Mouse (Mus musculus) common myeloid progenitor, adult 5-6 weeks (primary cell): ENCODE measurements around the gene Serf1. TPM values are rescaled to one million over a fixed set of nuclear protein-coding genes. Genes with fewer than 3 reads are reported as not detected.
"Not testable (repeated sequence)": the region's sequence is repeated elsewhere in the genome, so short reads cannot be mapped to it uniquely, and the experiment has no call there.

ENCODE experiments used
- ATAC-seq: replicated peaks from 2 replicates; pipeline ENCODE4 v1.8.0; 2016; ENCODE audit warnings: low read depth, mild to moderate bottlenecking, moderate TSS enrichment, inconsistent platforms; ENCODE audit not compliant: poor library complexity, severe bottlenecking
- total RNA-seq: library from RNA; stranded (forward); fragments of 200-1000, 187-1606 nt; gene quantifications from 2 replicates; pipeline ENCODE4 v1.2.3, GENCODE M21; 2017

Serf1 gene
- 71.2 and 153 TPM in 2 replicates for total RNA-seq

DNA sequence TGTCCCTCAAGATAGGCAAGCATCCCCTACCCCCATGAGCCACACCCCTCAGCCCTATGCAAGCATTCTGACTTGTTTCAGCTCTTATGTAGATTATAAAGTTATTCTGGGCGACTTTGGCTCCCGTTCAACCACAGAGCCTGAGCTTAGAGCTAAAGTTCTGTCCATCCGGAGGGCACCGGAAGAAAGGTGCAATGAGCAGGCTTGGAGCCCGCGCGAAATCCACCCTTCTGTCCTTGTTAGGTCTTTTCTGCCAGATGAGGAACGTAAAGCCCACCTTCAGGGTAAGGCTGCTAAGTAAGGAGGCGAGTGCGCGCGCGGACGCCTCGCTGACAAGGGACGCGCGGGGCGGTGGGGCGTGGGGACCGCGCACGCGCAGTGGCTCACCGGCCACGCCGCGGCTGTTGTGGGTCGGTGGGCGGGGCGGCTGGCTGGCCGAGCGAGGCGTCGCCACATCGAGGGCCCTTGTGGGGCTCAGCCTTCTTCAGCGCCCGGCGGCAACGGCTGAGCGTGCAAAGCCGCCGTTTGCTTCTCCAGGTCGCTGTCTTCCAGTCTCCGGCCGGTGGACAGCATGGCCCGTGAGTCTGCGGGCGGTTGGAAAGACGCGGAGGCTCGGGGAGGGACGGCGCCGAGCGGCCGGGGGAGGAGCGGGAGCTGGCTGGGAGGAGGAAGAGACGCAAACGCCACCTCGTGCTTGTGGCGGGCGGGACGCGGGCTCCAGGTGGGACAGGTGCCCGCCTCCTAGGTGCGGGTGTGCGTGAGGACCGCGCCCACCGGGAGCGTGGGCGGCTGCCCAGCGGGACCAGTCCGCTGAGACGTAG lies at the start of gene Serf1:
Gene Serf1, plus strand, starts transcription at position 361 of the 821 bp plus-strand sequence.
- ATAC-seq: peak; percentile 50

DNA sequence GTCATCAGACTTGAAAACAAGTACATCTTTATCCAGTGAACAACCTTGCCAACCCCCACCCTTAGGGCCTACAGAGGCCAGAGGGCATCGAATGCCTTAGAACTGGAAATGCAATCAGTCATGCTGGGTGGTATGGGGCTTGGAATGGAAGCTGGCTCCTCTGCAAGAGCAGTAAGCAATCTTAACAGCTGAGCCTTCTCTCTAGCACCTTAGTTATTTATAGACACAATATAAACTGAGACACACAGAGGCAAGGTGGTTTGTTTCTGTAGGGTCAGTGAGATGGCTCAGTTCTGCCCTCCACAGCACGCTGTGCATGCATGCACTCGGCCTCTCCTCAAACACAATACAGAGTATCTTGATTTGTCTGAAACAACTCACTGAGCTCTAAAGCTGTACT lies 43.9 kb upstream of the Serf1 start:
- ATAC-seq: no peak

DNA sequence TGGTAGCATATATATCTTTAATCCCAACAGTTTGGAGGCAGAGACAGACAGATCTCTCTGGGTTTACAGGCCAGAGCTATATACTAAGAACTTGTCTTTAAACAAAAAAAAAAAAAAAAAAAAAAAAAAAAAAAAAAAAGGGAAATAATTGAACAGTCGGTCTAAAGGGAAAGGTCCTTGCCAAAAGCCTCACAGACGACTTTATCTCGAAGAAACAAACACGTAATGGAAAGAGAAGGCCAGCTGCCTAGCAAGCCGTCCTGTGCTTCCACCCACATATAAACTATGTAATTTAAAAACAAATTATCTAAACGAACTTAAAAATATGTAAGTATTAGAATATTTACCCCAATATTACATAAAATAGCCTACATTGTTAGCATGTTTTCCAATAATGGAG lies 40.0 kb upstream of the Serf1 start:
- ATAC-seq: no peak

DNA sequence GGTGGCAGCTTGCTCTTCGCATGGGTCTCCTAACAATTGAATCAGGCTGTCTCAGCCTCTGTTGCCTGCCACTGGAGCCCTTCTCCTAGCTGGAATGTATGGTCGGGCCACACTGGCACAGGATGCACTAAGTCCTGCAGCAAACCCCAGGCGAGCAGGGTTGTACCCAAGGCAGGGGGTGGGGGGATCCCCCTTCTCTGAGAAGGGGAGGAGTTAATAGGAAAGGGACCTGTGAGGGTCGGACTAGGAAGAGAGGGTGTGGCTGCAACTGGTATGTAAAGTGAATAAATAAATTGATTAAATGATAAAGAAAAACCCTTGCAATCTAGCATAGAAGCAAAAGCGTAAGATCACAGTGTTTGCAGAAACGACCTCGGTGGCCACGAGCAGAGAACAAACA lies 36.3 kb upstream of the Serf1 start:
- ATAC-seq: no peak

DNA sequence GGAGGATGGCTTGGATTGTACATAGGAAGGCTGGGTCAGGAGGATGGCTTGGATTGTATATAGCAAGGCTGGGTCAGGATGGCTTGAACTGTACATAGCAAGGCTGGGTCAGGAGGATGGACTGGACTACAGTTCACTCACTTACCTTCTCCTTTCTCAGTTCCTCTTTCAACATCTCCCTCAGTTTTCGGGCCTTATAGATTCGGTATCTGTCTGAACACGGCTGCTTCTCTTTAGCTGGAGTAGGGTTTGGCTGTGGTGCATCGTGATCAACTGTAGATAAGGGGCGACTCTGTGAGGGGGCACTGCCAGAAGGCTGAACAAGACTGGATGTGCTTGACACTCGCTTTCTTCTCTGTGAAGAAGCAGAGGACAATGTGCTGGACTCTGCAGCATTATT lies 9.0 kb upstream of the Serf1 start:
- ATAC-seq: peak; percentile 33; the same call in 1 of the 2 replicates

DNA sequence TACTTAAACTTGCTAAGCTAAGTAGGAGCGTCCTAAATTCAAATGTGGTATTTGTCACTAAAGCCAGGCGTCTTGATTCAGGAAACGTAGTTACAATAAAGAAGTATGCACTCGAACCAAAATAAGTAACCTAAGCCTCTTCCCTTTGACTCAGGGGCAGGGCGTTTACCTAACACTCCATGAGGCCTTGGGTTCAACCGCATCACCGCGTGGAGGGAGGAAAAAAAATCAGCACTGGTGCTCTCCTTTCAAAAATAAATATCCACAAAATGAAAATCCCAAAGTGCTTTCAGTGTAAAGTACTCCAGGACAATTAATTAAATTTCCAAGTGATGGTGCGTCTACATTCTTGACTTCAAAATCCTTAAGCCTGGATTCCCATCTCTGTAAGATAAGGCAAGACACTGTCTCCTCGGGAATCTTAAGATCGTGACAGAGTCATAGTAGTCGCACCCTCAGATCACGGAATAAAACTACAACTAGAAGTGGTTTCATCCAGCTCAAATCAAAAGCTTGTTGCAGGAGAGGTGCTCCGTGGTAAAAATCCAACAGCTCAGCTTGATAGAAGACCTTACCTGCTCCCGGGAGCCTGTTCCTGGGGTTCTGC lies 4.7 kb upstream of the Serf1 start:
- ATAC-seq: no peak

DNA sequence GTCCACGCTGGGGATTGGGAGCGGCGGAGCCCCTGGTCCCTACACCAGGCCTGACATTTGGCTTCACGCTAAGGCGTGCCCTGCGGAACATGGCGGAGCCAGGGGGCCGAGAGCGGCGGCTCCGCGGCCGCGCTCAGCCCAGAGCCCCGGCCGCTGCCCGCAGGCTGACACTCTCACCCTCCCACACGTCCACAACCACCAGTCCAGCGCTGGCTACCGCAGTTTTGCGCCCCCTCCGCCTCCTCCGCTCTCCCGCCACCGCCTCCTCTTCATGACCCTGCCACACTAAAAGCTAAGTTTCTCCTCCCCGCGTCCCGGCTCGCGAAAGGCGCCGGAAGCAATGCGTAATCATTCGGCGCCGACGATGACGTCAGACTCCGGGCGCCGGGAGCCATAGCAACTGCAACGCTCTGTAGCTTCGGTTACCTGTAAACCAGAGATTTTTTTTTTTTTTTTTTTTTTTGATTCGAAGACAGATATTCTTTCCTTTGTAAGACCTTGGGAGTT lies 4.0 kb upstream of the Serf1 start, which contains the start of gene Bdp1:
Gene Bdp1, minus strand, starts transcription at position 323 of the 507 bp plus-strand sequence.
- peak; percentile 80 for ATAC-seq

DNA sequence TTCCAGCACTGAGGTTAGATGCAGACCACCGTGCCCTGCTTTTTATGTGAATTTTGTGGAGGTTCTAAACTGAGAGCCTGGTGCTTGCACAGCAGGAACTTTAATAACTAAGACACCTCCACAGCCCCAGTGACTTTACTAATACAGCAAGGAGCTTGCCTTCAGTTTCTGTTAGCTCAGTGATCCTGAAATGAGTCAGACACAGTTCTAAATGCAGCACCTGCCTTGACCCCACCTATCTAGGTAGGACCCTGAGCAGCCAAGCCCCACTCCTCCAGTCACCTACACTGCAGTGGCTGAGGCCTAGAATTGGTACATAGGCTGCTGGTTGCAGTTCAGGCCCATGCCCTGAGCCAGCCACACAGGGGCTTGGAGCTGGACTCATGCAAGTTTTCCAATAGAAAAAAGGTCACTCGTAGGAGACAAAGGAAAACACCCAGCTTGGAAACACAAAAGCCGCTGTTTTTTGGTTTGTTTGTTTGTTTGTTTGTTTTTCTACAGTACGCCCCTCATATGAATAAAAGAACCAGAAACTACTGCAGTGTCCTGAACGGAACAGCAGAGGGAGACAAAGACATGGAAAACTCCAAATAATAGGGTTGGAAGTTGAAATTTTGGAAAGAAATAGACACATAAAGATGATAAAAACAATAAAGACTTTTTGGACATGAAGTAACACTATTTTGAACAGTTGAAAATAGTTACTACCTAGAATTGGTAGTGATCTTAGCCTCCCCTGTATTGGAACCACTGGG lies 4.6 kb downstream of the Serf1 start:
- ATAC-seq: no peak

DNA sequence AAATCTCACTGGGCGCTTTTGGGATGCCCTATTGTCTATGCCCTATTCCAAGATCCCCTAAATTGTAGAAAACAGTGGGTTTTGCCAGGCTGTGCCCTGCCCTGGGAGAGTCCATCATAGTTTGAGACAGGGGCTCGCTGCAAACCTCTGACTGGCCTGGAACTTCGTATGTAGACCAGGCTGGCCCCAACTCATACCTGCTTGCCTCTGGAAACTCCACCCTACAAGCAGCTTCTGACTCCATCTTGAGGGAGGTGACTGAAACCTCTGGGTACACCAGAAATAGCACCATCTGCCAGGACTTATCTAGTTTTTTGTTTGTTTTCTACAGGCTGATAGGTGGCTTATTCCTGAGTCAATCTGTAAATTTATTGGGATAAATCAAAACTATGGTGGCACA lies 16.2 kb downstream of the Serf1 start:
- ATAC-seq: no peak

DNA sequence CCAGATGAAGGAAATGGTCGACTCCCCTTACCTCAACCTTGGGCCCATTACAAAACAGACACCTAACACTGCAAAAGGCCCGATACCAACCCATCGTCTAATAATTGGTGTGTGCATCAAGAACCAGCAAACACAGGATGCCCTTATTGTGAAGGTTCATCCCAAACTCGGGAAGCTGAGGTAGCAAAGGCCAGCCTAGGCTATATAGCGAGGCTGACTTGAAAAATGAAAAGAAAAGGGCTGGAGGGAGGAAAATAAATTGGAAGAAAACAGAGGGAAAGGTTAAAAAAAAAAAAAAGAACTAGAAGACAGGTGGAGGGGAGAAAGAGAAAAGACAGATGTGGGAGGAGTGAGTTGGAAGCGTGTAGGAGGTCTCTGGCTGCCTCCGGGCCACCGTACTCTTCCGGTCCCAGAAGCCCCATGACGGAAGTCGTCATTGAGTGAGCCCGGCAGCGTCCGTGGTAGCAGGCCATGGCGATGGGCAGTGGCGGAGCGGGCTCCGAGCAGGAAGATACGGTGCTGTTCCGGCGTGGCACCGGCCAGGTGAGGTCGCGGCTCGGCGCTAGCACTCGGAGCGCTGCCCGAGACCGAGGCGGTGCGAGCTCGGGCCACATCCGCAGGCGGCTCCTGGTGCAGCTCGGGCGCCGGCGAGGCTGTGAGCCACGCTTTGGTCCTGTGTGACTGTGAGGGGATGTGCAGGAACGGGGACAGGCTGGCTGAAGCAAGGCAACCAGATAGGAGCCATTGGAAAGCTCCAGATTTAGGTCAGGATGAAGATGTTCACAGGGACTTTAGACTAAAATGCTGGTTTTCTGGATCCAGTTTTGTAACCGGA lies 16.8 kb downstream of the Serf1 start, which contains the start of gene Smn1:
Gene Smn1, plus strand, starts transcription at position 430 of the 835 bp plus-strand sequence.
- ATAC-seq: peak; percentile 100

DNA sequence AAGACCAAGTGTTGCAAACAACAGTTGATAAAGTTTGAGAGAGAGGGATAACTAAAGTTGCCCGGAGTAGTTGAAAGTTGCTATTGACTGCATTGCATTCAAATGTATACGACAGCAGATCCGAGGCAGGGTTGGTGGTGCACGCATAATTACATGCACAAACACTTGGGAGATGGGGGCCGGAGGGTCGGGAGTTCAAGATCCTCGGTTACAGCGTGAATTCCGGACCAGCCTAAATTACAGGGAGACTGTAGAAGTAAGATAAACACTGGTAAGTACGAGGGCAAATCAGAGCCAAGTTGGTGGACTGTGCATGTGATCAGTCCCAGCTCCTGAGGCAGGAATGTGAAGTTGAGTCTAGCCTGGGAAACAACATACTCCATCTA lies 17.4 kb downstream of the Serf1 start:
- no peak for ATAC-seq

DNA sequence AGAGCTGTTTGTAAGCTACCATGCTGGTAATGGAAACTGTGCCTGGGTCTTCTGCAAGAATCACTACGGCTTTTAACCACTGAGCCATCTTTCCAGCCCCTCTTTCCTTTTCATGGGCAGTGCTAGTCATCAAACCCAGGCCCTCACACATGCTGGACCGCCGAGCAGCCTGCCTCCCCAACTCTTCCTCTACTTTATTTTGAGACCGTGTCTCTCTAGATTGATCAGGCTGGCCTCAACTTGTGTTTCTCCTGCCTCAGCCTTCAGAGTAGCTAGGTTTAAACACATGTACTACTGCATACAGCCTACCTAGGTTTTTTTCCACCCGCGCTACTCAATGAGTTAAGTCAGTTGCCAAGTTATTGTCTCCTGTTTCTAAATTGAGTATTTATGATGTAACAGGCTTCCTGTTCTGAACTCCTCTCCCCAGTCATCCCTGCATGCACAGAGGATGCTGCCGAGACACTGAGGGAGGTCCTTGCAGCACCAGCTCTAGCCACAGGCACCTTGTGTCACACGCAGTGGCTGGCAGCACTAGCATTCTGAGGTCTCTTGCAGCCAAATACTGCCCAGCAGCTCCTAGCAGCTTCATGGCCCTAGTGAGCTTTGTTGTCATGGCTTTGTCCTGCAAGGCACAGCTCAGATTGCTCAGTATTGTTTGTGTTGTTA lies 34.0 kb downstream of the Serf1 start:
- ATAC-seq: no peak

DNA sequence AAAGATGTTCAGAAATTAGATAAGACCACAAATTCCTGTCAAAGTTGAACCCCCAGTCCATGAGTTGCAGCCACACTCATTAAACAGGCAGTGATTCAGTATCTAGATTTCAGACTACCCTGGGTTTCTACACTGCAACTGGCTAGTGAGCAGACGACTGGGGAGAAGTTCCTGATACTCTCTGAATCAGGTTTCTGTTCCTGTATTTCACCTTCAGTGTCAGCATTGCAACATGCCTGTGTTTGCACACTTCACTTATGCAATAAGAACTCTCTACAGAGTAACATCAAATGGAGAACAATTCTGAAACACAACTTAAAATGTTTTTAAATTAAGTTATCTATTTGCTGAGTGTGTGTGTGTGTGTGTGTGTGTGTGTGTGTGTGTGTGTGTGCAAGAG lies 44.8 kb downstream of the Serf1 start:
- ATAC-seq: peak; percentile 94

DNA sequence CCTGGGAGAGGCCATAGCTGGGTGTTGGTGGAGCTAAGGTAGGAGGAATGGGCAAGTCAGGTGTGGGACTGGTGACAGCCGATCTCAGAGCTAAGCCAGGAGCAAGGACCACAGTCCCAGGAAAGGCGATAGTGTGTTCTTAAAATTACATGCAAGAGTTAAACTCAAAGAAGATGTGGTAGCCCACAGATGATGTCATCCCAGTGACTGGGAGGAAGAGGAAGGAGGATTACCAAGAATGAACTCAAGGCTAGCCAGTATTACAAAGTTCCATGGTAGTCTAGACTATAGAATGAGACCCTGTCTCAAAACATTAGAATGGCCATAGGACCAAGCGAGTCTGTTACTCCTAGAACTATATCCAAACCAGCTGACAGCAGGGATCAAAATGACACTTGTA lies 48.8 kb downstream of the Serf1 start:
- no peak for ATAC-seq

DNA sequence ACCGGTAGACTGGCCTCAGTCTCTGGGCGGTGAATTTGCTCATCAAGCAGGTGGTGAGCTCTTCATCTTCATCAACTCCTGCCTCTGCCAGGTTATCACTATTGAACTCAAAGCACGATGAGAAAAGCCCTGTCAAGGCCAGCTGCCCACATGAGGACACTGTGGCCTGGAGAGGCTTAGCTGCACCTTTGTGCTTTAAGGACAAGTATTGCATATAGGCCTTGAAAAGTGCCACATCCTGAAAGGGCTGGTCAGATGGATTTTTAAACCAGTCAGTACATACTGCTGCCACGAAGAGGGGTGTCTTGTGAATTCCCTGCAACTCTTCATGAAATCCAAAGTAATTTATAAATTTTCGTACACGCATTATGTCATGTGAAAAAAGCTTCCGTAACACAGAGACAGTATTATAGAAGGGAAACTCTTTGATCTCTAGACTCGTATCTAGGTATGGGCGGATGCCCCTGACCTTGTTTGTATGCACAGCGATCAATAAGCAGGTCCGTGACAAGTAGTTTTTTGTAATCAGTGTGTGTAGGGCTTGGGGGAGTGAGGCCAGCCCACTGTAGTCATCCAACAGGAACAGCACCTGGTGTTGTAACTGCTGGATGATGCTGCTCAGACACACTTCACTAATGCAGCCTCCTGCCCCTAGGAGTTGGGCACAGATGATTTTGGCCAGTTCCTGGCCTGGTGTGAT lies 53.5 kb downstream of the Serf1 start:
- not testable (repeated sequence) for ATAC-seq

DNA sequence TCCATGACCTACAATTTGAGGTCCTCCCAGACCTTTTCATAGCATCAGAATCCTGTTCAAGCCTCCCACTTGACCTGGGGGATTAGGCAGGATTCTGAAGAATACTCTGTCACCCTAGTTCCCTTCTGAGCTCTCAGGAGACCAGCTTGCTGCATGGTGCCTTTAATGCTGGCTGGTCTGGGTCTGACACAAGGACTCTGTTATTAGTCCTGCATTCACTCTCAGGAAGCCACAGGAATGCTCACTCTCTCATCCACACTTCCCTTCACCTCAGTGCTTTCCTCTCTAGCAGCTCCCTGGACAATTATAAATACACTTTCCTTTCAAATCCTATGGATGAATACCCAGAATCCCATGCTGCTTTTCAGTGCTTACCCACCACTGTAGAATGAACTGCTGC lies 54.7 kb downstream of the Serf1 start:
- ATAC-seq: not testable (repeated sequence)
